Mouse (Mus musculus) right cerebral cortex, postnatal 25 days (tissue): ENCODE results near the gene Gm14406.
"Not testable (repeated sequence)": the region's sequence is repeated elsewhere in the genome, so short reads cannot be mapped to it uniquely, and the experiment has no call there.

Experiments
- DNase-seq: peaks from one replicate; pipeline ENCODE4 v3.0.0; 2022

Gm14406 gene

DNA sequence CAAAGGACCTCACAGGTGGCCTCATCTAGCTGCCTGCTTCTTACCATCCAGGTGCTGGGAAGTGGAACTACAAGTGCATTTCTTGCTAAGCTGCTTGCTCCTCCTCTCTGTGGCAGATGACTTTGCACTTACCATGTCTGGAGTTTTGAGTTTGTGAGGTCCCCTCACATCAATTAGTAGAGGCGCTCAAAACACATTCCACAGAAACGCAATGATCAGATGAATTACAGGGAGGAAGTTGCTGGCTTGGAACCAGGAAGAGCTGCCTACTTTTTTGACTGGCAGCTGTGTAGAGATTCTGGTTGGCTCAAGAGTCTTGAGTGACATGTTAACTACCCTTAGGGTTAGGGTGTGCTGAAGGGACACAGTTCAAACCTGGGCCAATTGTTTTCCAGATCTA is at the start of gene Gm14406:
Gene Gm14406 (minus strand): TSS at position 213 of the 400 bp plus-strand sequence.
- DNase-seq: not testable (repeated sequence)

DNA sequence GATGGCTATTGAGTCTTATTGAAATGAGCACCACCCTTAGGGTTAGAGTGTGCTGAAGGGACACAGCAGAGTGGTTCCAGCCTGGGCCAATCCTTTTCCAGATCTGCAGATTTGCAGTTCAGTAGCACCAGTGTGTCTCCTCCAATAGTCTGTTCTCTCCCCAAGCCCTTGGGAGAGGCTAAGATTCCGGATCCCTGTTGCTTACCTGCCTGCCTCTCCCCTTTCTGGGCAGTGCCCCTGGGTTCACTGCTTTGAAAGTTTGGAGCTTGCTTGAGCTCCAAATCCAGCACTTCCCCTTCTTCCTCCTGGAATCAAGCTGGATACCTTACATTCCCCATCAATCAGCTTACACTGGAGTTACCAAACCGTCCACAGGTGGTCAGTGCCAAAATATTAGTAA is 2.9 kb downstream of the Gm14406 start:
- DNase-seq: not testable (repeated sequence)

DNA sequence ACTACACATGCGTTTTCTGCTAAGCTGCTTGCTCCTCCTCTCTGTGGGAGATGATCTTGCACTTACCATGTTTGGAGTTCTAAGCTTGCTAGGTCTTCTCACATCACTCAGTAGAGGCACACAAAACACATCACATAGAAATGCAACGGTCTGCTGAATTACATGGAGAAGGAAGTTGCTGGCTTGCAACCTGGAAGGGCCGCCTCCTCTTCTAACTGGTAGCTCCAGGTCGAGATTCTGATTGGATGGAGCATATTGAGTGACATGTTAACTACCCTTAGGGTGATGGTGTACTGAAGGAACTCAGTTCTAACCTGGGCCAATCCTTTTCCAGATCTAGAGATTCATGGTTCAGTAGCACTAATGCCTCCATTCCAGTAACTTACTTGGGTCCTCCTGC is 18.6 kb downstream of the Gm14406 start:
- not testable (repeated sequence) for DNase-seq

DNA sequence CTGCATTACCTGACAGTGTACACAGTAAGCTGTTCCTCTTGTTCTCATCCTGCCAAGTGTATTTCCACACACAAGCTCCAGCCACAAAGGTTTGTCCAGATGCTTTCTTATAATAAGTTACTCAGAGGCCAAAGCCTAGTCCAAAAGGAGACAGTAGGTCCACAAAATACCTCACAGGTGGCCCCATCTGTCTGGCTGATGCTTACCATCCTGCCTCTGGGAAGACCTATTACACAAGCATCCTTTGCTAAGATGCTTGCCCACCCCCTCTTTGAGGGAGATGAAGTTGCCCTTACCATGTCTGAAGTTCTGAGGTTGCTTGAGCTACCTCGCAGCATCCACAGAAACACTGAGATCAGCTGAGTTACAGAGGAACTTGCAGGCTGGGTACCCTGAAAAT is 22.7 kb downstream of the Gm14406 start:
- not testable (repeated sequence) for DNase-seq

DNA sequence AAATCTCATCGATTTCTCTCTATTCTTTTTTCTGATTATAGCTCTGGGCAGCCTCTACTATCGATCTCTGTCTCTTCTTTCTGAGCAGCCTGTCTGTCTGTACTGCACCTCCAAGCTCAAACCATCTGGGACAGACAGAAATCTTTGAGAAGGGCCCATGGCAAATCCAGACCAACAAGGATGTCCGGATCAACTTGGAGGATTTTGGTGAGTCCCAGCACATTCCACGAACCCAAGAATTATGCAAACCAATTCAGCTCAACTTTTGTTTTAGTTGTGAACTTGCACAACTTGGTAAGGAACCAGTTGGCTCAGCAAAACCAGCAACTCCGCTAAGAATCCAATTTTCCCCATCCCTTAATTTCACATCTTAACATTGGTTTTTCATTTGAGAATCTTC is 40.3 kb downstream of the Gm14406 start:
- DNase-seq: not testable (repeated sequence)

DNA sequence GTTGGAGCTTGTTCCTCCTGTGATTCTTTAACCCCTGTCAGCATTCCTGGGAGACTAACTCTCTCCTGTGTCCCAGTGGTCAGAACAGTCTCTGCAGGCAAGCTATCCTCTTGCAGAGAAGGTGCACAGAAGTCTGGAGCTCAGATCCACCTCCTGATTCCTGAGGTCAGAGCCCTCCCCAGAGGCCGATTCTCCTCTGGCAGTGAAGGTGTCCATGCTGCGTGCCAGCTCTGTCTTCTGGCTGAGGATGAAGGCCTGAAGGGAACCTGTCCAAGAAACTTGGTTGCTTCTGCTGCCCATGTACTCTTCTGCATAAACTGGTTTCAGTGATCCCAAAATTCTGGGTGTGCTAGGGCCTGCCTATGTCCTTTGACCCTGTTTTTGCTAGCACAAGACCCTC is 40.9 kb downstream of the Gm14406 start:
- not testable (repeated sequence) for DNase-seq

DNA sequence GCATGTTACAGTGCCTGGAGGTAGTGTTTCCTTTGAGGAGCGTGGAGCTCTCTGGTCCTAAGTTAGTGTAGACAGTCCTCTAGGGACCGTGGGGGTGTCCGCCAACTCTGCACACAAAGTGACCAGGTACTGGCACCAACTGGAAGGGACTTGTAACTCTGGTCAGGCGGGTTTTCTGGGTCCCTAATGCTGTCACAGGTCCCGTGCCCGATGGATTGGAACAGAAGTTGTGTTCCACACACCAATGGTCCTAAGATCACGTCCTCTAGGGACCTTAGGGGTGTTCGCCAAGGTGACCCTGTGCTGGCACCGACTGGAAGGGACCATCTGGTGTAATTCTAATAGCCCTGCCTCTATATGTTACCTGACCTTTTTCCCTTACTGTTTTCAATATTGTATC is 42.1 kb downstream of the Gm14406 start:
- no peak for DNase-seq

DNA sequence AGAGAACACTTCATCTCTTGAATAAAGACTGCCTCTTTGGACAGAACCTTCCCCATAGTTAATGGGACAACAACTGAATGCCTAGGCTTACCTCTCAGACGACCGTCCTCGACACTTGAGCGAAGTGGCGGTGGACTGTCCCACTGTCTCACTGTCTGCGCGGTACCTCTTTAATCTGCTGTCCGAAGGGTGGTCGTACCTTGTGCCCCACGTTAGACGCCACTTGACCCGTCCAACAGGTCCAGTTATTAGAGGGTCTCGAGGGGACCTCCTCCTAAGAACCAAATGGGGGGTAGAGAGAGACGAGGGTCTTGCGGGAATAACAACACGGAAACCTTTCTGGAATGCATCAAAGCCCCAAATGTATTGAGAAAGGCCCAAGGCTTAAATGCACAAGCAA is 53.8 kb downstream of the Gm14406 start:
- DNase-seq: not testable (repeated sequence)

DNA sequence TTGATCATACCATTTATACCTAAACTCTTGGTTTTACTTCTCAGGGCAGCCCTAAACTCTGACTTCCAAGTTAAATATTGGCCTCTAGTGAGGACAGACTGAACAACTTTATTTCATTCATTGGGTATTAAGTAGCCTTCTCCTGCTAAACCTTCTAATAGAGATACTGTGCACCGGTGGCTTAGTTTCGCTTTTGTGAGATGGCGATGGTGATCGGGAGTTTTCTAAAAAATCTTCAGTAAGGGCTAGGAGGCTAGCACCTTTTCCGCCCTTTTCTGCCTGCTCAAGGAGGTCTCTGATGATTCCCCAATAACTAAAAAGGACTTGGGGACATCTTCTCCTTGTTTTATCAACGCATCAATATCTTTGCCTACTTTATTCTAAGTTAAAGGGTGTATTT is 54.3 kb downstream of the Gm14406 start:
- DNase-seq: not testable (repeated sequence)

DNA sequence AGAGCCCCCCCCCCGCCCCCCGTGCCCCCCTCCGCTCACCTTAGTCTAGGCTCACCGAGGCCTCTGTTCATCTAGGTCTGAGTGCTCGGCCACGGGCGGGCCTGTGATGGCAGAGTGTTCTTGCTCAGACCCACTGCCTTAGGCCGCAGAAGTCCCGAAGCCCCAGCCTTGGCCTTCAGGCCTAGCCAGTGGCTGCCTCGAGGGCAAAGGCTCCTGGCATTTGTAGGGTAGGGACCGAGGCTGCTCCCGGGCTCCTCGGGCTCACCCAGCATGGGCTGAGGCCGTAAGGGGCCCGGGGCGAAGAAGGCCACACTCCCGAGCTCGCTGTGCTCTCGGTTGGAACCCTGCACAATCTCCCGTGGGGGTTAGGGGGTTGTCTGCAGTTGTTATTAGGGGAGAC is 54.9 kb downstream of the Gm14406 start:
- DNase-seq: no peak

DNA sequence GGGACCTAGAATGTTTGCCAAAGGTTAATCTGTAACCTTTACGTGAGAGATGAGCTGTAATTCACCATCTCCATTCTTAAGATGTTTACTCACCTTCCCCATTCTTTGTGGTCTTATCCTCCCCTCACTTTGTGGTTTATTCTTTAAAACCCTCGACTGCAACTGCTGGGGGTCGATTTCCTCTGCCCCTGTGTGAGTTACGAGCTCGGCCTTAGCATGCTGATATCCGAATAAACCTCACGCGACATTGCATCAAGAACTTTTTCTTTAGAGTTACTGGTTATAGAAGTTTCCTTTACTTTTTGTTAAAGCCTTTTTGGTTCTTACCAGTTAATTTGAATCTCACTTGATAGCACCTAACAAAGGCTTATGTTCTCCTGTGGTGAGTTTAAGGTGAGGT is 58.0 kb downstream of the Gm14406 start:
- no peak for DNase-seq
